Mouse (Mus musculus): ENCODE measurements around the gene Clpsl2. TPM values are rescaled to one million over a fixed set of nuclear protein-coding genes. Genes with fewer than 3 reads are reported as not detected.

The Clpsl2 gene
- 0.65 TPM in 1 of 2 replicates, not detected in the other for polyA plus RNA-seq (2012; rRNA removed)

DNA sequence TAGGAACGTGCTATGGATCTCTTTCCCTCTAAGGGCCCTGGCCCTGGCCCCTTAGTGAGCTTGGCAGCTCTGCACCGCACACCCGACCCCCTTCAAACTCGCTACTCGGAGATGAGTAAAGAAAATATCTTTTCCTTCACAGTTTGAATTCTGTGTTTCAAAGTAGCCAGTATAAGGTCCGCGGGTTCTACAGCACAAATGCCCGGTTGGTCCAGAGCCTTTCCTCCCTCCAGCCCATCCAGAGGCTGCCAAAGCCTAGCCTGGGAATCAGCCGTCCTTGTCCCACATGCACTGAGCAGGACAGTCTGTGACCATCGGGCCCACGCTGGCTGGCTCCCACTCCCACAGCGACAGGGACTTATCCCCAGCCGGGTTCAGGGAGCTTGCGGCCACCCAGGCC is at the start of gene Clpsl2:
Clpsl2 (plus strand) TSS at position 301 of the 400 bp plus-strand sequence.

DNA sequence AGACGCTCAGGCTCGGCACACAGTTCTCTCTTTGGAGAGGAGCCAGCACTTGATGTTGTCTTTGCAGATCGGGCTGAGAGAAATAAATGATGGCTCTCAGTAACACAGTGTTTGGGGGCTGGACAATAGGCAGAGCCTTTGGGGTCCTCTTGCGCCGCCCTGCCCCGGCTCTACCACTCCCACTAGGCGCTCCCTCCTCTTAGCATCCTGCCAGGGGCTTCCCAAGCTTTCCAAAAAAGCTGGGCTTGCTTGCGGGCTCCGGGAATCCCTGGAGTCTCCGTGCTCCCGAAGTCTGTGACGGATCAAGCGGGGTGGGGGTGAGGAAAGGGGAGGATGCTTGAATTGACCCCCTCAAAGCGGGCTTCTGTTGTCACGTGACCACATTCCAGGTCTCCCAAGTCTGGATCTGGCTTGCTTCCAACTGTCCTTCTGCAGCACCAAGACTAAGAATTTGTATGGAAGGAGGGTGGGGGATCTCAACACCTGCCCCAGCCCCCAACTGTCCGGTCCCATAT is 31.7 kb upstream of the Clpsl2 start, which contains the start of gene Fkbp5:
Fkbp5 (minus strand) TSS at position 87 of the 515 bp plus-strand sequence.

GRCm38 (mm10) chr17:28530506-28530905 is 18.7 kb upstream of the Clpsl2 start, which contains the start of gene Armc12:
Gene Armc12 (plus strand): TSS chr17:28530806.

GRCm38 (mm10) chr17:28560598-28560997 is 11.4 kb downstream of the Clpsl2 start, which contains the start of gene Clps:
Gene Clps (minus strand): TSS chr17:28560766.

DNA sequence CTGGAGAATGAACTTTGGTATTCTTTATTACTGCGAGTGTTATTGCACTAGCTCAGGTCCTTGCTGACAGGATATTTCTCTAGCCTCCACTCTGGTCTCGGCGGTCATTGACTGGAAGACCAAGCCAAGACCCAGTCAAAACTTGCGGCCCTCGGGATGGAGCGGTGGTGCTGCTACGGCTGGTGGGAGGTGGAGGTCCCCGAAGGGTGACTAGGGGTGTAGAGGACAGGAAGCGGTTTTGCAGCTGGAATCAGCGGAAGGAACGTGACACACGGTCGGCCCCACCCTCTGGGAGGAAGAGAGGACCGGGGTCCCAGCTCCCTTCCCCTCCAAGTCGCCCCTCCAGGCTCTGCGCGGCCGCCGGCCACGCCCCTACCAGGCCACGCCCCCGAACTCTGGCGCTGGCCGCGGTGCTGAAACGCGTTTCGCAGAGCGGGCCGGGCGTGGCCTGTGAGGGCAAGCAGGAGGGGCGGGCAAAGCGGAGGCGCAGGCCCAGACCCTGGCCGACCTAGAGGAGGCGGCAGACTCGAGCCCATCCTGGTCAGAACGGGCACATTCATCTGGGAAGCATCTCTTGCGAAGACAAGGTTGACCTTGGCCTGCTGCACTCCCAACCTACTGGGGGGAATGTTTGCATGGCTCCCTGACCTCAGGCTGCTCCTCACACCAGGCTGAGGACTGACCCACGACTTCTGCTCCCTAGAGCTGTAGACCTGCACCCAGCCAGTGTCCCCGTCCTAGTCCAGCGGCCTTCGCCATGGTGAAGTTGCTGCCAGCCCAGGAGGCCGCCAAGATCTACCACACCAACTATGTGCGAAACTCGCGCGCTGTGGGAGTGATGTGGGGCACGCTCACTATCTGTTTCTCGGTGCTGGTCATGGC is 26.3 kb downstream of the Clpsl2 start, which contains the start of gene Lhfpl5:
Lhfpl5 (plus strand) TSS at position 398 of the 882 bp plus-strand sequence.

Other genes starting within 250 kb of the Clpsl2 start
- 10.3 and 13.1 TPM in 2 replicates for gene Fance, start 235.9 kb upstream of the Clpsl2 start, polyA plus RNA-seq (2012; rRNA removed)
- gene Rpl10a, start 220.9 kb upstream of the Clpsl2 start, polyA plus RNA-seq (2012; rRNA removed), result 1,443 and 1,665 TPM in 2 replicates
- 28.1 and 33.5 TPM in 2 replicates for gene Tead3, start 198.6 kb upstream of the Clpsl2 start, polyA plus RNA-seq (2012; rRNA removed)
- 0.71 and 0.75 TPM in 2 replicates for gene Tulp1, start 184.2 kb upstream of the Clpsl2 start, polyA plus RNA-seq (2012; rRNA removed)
- gene Fkbp5, start 31.9 kb upstream of the Clpsl2 start, polyA plus RNA-seq (2012; rRNA removed), result 7.3 and 8.3 TPM in 2 replicates
- not detected in 2 replicates for gene Armc12, start 18.6 kb upstream of the Clpsl2 start, polyA plus RNA-seq (2012; rRNA removed)
- 178,753 and 264,200 TPM in 2 replicates for gene Clps, start 11.4 kb downstream of the Clpsl2 start, polyA plus RNA-seq (2012; rRNA removed)
- gene Lhfpl5, start 26.2 kb downstream of the Clpsl2 start, polyA plus RNA-seq (2012; rRNA removed), result 3.2 and 3.7 TPM in 2 replicates
- 11.4 and 14.9 TPM in 2 replicates for gene Srpk1, start 73.3 kb downstream of the Clpsl2 start, polyA plus RNA-seq (2012; rRNA removed)
- gene Slc26a8, start 140.8 kb downstream of the Clpsl2 start, polyA plus RNA-seq (2012; rRNA removed), result 0.14 and 0.23 TPM in 2 replicates
- gene Mapk14, start 141.9 kb downstream of the Clpsl2 start, polyA plus RNA-seq (2012; rRNA removed), result 25.7 and 29.1 TPM in 2 replicates
- not detected in 2 replicates for gene AC170998.1, start 176.7 kb downstream of the Clpsl2 start, polyA plus RNA-seq (2012; rRNA removed)
- gene Mapk13, start 219.9 kb downstream of the Clpsl2 start, polyA plus RNA-seq (2012; rRNA removed), result 68.8 and 87.8 TPM in 2 replicates